Mouse (Mus musculus) CD4-positive helper T cell, adult 2 months (primary cell): ENCODE data around the gene Rbbp8nl.

Experiments used
- DNase-seq: peaks from one replicate; pipeline ENCODE4 v3.0.0-alpha.2; 2012; ENCODE audit warnings: low read depth, missing footprints, low spot score

Gene Rbbp8nl

DNA sequence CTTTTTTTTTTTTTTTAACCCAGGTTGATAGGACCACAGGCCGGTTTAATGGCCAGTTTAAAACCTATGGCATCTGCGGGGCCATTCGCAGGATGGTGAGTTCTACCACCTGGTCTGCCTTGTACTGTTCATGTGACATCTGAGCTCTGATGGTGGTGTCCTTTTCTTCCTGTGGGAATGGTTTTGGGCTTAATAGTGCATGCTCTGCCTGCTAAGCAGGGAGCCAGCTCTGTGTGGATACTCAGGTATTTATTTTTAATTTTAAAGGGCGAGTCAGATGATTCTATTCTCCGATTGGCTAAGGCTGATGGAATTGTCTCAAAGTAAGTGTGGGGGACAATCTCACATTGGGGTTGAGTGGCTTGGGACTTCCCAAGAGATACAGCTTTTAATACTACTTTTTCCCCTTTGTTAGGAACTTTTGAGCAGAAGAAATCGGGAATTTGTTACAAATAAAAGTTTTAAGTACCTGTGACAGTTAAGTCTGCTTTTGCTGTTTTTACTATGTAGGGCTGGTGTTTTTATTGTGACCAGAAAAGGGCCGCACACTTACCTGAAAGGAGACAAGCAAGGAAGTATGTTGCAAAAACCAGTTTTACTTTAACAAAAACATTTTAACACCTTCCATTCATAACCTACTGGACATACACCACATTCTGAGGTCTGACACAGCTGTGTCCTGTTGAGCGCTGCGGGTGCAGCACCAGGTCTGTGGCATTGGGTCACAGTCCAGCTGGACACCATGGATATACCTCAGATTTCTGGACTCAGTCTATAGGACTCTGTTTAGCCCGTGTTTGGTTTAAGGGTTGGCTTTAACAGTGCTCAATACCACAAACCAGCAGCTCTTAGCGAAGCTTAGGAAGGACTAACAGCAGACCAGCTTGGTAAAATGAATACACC is 31.5 kb downstream of the Rbbp8nl start:
- DNase-seq = no peak

DNA sequence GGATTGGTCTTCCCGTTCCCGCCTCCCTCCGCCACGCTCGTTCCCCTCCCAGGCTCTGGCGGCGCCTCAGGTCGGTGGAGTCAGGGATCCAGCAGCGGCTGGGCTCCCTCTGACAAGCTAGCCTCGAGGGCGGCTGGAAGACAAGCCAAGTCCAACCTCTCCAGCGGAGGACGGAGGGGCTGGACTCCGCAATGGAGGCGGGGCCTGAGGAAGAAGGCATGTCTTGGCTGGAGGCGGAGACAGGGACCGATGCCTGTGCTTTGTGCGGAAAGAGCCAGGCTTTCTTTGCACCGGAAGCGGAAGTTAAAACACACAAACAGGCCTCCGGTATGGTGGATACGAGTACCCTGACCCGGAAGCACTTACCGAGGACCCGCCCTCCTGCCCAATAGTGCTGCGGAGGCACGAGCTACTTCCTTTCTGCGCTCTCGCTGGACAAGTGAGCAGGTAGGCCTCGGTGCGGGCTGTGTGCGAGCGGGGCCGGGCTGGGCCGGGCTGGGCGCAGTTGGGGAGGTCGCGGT is 32.6 kb downstream of the Rbbp8nl start, which contains the start of gene Rps21:
TSS of gene Rps21 (plus strand) at position 377 of the 521 bp plus-strand sequence.
- peak; percentile 98 for DNase-seq

DNA sequence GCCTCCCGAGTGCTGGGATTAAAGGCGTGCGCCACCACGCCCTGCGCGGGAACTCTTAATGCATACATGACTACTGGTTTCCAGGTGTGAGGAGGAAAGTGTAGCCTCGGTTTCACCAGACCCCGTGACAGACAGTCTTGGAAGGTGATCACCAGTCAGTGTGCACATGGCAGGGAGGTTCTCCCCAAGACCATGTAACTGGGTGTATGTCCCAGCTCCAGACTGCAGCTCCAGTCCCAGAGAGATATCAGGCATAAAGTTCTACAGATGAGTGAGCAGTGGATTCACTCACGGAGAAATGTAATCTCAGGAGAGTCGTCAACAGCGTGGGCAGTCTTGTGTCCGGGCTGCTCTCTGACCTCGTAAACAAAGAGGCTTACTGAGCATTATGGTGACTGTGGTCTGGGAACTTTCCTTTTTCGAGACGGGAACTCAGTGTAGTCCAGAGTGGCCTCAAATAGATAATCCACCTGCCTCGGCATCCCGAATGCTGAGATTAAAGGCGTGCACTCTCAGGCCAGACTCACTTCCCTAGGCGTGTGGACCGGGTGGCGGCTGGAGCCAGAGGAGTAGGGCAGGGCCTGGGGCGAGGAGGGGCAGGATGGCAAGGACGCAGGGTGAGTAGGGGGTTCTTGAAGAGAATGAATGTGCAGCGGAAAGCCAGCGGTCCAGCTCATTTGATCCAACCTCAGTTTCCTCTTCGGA is 33.2 kb downstream of the Rbbp8nl start:
- DNase-seq = peak; percentile 30

DNA sequence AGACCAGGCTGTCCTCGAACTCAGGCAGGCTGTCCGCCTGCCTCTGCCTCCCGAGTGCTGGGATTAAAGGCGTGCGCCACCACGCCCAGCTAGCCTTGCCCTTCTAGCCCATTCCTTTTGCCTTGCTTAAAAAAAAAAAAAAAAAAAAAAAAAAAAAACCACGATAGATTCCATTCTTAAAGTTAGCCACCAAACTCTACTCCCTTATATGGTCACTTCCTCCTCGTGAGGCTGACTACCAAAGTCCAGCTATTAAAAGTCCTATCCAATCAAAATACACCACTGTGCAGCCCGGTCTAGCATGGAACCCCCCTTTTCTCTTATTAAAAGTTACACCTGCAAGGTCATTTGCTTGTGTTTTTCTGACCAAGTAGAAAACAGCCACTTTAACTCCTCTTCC is 34.0 kb downstream of the Rbbp8nl start:
- peak; percentile 24 for DNase-seq

DNA sequence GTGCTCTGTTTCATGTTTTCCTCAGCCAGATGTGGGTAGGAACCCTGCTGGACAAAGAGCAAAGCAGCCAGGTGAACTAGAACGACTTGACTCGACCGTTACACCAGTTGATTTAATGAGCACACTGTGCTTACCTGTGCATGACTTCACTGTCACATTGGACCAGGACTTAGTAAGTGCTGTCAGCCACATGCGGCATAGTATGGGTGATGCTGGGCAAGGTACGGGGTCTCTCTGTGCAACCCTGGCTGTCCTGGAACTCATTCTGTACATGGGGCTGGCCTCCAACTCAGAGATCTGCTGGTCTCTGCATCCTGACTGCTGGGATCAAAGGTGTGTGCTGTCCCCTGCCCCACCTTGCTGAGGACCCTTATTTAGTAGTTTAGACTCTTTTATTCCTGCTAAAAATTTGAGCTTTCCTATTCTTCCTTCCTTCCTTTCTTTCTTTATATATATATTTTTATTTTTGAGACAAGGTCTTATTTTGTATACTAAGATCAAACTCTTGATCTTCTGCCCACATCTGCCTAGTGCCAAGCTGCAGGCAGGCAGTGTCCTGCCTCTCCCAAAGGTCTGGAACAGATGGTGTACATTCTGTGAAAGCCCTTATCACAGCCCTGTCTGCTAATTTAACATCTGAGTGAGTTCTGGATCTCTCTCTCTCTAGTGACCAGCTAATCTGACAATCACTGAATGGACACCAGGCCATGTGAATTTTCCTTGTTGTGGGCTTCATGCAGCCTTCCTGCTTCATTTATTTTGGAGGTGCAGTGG is 35.1 kb downstream of the Rbbp8nl start:
- no peak for DNase-seq

DNA sequence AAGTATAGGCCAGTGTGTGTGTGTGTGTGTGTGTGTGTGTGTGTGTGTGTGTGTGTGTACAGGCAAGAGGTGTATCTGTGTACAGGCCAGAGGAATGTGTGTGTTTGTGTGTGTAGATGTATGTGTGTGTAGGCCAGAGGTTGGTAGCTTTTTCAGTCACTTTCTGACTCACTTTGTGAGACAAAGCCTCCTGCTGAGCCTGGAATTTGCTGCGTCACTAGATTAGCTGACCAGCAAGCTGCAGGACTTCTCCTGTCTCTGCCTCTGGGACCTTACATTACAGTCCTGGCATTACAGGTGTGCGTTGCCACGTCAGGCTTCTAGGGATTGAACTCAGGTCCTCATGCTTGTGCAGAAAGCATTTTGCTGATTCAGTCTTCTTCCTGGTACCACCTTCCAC is 37.8 kb downstream of the Rbbp8nl start:
- DNase-seq = no peak

DNA sequence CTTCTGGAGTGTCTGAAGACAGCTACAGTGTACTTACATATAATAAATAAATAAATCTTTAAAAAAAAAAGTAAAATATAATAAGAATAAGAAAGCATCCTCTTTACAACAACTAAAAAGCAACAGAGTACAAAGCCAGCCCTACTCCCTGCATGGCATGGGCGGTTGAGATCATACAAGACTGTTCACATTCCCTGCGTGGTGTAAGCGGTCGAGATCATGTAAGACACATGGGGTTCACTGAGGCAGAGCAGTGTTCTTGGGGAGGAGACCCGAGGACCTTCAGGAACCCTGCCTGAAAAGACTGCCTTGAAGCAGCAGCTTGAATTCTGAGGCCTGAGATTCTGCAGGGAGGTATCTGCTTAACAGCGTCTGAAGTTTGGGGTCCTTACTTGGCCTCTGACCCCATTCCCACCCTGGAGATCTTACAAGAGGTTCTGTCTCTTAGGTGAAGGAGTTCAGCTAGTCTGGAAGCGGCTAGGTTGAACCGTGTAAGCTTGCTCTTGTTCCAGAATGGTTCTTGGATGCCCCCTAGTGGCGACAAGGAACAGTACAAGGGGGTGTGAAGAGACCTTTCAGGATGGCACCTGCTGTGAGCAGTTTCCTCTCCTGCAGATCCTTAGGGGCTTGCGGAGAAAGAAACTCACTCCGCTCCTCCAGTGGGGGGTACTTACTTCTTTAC is 38.6 kb downstream of the Rbbp8nl start:
- DNase-seq = peak; percentile 82

DNA sequence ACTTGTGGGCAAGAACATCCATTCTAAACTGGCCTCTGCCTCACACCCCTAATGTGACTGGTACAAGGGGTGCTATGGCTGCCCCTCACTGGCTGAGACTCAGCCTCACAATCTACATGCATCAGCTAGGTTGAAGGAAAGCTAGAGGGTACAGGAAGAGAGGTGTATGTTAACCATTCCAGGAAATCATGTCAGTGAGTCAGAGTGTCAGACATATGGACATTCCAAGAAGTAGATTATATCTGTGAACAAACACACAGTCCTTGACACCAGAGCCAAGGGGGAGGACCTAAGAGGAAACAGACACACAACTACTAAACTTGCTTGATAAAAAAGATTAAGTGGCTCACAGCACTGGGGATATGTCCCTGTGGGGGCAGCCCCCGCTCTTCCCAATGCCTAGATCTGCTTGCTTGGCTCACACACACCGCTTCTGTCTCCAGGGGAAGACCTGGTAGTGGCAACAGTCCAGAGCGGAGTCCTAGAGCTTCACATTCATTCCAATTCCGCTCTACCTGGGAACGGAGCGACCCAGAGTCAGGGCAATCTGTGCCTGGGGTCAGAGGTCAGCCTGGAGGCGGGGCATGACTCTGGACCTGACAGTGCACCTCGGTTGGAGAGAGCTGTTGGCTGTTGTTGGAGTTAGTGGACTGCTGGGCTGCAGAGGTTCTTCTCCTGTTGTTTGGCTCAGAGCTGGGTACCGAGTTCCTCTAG is 40.6 kb downstream of the Rbbp8nl start:
- no peak for DNase-seq

DNA sequence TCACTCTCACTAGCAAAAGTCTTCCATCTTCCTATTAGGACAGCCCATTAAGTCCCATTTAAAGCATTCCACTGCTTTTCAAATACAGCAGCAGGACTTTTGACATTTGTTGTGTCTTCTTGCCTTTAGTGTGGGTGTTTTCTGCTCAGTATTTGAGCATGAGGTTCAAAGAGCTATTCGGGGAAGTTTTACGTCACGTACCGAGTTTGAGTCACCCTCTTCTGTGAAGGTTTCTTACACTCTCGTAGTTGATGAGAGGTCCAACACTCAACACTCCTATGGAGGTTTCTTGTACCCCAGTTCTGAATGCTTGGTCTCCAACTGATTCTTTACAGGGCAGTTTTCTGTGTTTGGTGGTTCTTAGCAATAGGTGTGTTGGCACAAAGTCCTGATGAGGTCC is 41.8 kb downstream of the Rbbp8nl start:
- DNase-seq = peak; percentile 40

DNA sequence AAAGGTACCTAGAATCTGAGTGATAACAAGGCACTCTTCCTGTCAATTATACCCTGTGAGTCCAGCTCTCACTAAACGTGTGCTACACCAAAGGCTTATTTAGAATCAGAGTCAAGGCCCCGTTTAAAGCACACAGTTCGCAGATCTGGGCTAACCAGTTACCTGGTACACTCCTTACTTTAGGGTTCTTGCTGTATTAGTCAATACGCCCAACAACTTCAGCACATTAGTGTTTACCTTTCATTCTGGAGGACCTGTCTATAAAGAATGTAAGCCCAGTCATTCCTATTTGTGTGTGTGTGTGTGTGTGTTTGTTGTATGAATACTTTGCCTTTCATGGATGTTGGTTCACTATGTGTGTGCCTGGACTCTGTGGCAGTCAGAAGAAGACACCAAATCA is 46.6 kb downstream of the Rbbp8nl start:
- no peak for DNase-seq

DNA sequence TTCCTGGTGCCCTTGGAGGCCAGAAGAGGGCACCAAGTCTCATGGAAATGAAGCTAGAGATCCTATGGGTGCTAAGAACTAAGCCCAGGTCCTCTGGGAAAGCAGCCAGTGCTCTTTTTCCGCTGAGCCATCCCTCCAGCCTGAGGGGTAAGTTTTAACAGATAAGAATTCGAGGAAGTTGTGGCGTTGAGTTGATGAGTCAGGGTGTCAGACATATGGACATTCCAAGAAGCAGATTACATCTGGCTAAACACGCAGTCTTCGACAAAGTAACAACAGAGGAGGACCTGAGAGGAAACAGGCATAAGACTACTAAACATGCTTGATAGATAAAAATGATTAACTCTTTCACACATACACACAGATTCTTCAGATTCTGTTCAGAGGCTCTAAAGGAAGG is 51.1 kb downstream of the Rbbp8nl start:
- no peak for DNase-seq

DNA sequence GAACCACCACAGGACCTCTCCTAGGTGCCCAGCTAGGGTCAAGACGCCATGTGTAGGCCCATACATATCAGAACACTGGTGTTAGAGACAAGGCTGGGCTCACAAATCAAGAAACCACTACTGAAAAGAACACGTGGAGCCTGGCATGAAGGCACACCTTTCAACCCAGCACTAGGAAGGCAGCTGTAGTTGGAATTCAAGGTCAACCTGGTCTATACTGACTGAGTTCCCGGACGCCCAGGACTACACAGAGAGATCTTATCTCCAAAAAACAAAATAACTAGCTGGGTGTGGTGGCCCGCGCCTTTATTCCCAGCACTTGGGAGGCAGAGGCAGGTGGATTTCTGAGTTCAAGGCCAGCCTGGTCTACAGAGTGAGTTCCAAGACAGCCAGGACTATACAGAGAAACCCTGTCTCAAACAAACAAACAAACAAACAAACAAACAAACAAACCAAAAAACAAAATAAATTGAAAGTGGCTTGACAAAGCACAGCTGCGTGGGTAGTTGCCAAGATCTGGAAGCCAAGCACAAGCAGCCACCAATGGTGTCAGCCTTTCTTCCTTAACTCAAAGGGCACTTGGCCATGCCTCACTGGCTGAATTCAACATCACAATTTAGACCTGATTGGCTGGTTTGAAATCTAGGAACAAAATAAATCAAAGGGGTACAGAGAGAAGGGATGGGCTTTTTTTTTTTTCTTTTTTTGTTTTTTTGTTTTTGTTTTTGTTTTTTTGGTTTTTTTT is 51.9 kb downstream of the Rbbp8nl start:
- no peak for DNase-seq

DNA sequence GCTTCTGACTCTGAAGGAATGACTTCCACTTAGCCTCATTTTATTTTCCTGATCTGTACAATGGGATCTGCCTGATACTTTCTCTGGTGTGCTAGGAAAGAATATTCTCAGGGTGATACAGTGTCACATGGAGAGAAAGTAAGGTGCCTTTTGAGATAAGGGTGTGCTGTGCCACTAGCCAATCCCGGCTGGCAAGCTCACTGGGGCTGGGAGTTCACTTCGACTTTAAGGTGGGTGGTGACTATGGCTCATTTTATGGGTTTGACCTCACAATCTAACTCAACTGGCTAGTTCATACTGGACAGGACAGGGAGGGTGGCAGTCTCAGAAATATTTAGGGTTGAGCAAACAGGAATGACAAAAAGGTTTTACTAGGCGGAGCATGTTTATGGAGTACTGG is 52.7 kb downstream of the Rbbp8nl start:
- DNase-seq = no peak

DNA sequence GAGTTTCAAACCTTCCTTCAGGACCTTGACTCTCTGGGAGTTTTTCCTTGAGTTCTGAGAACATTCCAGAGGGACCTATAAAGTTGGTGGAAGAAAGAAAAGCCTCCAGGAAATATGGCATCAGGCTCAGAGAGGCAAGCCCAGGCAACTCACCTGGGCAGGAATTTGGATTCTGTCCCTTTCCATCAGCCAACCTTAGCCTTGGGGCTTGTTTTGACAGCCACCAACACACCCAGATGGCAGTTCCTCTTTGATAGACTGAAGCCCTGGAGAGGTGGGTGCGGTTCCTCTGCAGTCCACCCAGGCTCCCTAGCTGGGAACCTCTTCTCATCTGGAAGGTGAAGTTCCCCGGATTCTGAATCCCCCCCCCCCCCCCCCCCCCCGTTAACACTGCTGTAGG is 53.2 kb downstream of the Rbbp8nl start:
- DNase-seq = no peak

DNA sequence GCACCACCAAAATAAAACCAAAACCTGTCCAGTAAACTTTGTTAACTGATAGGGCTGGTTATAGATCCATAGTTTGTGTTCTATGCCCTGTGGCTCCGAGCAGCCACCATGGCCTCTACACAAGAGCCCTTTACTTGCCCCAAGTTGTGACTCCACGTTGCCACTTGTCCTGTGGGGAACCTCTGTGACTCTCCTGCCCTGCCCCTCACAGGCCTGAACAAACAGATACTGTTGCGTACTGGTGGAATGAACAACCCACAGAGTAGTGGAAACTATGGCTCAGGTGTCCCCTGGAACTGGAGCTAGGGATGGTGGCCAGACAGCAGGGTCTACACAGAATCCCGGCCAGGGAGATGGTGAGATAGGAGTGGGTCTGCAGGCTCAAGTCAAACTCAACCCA is 53.9 kb downstream of the Rbbp8nl start:
- no peak for DNase-seq

DNA sequence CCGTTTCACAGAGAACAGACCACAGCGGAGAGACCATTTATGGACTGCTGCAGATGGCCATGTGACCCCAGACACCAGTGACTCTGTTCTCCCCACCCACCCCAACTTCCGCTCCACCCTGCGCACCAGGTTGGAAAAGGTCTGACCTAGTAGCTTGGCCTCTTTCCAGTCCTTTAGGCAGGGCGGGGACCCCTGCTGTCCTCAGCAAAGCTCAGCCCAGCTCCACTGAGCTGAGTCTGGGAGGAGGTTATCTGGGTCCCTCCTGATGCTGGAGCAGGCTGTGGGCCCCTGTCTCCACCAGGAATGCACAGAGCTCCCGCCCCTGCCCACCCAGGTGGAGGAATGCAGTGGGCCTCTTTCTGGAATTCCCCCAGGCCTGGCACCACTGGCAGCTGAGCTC is 54.7 kb downstream of the Rbbp8nl start:
- no peak for DNase-seq

DNA sequence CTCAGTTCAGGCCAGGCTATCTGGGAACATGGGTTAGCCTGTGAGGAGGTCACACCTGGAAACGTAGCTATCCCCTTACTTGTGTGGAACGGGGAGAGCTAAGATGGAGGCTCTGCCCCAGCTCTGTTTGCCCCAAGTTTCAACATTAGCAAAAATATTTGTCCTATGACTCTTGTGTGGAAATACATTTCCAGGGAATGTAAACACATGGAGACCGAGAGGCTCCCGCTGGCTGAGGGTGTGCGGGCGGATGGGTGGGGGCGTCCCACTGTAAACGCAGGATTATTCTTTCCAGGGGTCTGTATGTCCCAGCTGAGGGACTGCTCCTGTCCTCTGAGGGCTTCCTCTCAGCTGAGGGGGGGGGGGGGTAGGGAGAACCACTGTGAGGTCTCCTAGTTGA is 55.3 kb downstream of the Rbbp8nl start:
- DNase-seq = no peak

DNA sequence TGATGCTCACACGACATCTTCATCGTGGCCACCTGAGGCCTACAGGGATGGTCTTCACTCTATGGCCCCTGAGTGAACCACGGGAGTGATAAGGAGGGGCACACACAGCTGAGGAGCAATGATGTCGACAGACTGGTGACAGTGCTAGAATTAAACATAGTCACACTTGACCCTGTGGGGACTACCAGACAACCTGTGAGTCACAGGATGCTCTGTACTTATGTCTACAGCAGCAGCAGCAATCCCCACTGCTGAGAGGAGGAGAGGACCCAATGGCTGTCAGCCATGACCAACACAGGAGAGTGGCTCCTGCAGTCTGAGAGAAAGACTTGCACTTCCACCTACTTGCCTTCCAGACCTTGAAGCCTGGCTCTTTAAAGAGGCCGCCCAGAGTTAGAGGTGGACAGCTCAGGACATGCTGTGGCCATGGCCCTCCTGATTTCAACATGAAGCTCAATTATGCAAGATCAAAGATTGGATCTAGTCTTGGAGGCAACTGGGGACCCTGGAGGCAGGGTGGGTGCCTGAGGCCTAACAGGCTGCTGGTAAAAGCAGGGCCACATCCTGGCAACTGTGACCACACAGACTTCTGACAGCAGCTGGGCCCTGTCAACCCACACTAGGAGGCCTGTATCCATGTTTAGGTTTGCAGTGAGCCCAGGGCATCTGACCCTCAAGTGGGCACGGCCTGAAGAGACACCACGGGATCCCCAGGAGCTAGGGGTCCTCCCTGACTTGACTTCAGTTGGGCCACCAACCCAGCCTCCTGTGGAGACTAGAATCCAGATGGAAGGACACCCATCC is 56.4 kb downstream of the Rbbp8nl start:
- no peak for DNase-seq

DNA sequence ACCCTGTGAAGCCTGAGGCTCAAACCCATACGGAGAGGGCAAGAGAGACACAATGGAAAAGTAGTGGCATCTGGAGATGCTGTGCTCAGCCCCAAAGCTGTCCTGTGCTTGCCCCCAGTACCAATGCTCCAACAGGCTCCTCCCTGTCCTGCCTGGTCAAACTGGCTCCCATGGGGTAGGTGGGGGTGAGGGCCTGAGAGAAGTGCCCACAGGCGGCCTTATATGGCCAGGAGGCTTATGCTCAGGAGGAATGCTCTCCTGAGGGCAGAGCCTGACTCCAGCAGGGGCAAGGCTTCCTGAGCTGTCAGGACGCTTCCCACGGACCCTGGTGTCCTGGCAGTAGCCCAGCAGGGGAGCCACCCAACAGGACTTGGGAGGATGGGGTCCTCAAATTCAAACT is 59.2 kb downstream of the Rbbp8nl start:
- no peak for DNase-seq
